Mouse (Mus musculus) brain, embryonic 14.5 days (tissue): Measurements from ENCODE around the gene Vsir. TPM values are rescaled to one million over a fixed set of nuclear protein-coding genes. Genes with fewer than 3 reads are reported as not detected.

Source experiments
- DNase-seq: peaks from one replicate; pipeline ENCODE4 v3.0.0-alpha.2; 2011; ENCODE audit warnings: low read depth
- CTCF ChIP-seq: fragments of 200-500 bp; IDR thresholded peaks from 2 replicates; pipeline ENCODE4 v1.5.1; 2012; ENCODE audit warnings: inconsistent platforms, mild to moderate bottlenecking, moderate library complexity, borderline replicate concordance; ENCODE audit not compliant: insufficient read depth, insufficient read length; ENCODE audit errors: extremely low read depth
- POLR2A ChIP-seq: fragments of 200-500 bp; IDR thresholded peaks from 2 replicates; pipeline ENCODE4 v1.6.1; 2012; ENCODE audit warnings: mild to moderate bottlenecking, inconsistent platforms, borderline replicate concordance; ENCODE audit not compliant: poor library complexity, insufficient read depth, insufficient read length, severe bottlenecking; ENCODE audit errors: extremely low read depth
- polyA plus RNA-seq: library from polyadenylated mRNA; depleted of rRNA; stranded (reverse); fragments of >200 nt; gene quantifications from 2 replicates; pipeline ENCODE4 v1.2.3, GENCODE M21; 2012; rRNA removed

Gene Vsir
- polyA plus RNA-seq, 1 experiment = 6.9 TPM

GRCm38 (mm10) chr10:60399449-60399848 lies 52.8 kb downstream of the Vsir start, which contains the start of gene Gm17455:
Gm17455 (plus strand) TSS chr10:60399726.
- DNase-seq = peak; percentile 59
- no peak for TF ChIP-seq POLR2A
- no peak for TF ChIP-seq CTCF

- no peak for TF ChIP-seq POLR2A
- TF ChIP-seq CTCF = no peak
- no peak for DNase-seq
Measured at GRCm38 (mm10) chr10:60400507-60401295, 54.0 kb downstream of the Vsir start.

GRCm38 (mm10) chr10:60405460-60406177 lies 59.0 kb downstream of the Vsir start:
- TF ChIP-seq CTCF (no peak), POLR2A (no peak)
- peak; percentile 61 for DNase-seq

GRCm38 (mm10) chr10:60407831-60408230 lies 61.2 kb downstream of the Vsir start:
- TF ChIP-seq CTCF = peak; percentile 98
- TF ChIP-seq POLR2A = no peak
- DNase-seq = peak; percentile 61

- peak; percentile 35 for DNase-seq
- TF ChIP-seq CTCF = peak; percentile 59
- TF ChIP-seq POLR2A = no peak
Measured at GRCm38 (mm10) chr10:60411794-60412193, 65.1 kb downstream of the Vsir start.

GRCm38 (mm10) chr10:60413756-60414155 lies 67.1 kb downstream of the Vsir start:
- no peak for DNase-seq
- TF ChIP-seq CTCF (no peak), POLR2A (no peak)

GRCm38 (mm10) chr10:60417041-60417440 lies 70.4 kb downstream of the Vsir start:
- DNase-seq = no peak
- TF ChIP-seq CTCF (no peak), POLR2A (no peak)

- DNase-seq = peak; percentile 81
- no peak for TF ChIP-seq POLR2A
- peak; percentile 93 for TF ChIP-seq CTCF
Measured at GRCm38 (mm10) chr10:60418137-60418536, 71.5 kb downstream of the Vsir start.

- TF ChIP-seq CTCF = peak; percentile 70
- TF ChIP-seq POLR2A = no peak
- DNase-seq = no peak
Measured at GRCm38 (mm10) chr10:60419624-60420023, 73.0 kb downstream of the Vsir start.

Other genes starting within 250 kb of the Vsir start
- gene Spock2, start 240.6 kb upstream of the Vsir start, polyA plus RNA-seq = 87.8 and 159 TPM in 2 replicates
- 3.1 and 4.6 TPM in 2 replicates for gene Chst3, start 127.6 kb upstream of the Vsir start, polyA plus RNA-seq
- gene Psap, start 69.2 kb upstream of the Vsir start, polyA plus RNA-seq = 626 and 654 TPM in 2 replicates
- 6.5 and 9.1 TPM in 2 replicates for gene Gm17455, start 52.9 kb downstream of the Vsir start, polyA plus RNA-seq